Mouse (Mus musculus) spleen, postnatal 14 days (tissue): ENCODE measurements around the gene Rbm20.

Experiments
- DNase-seq, 2 experiments: peaks; one replicate each; pipeline ENCODE4 v3.0.0; 2021 to 2022; ENCODE audit warnings: low spot score in 2 of 2

Rbm20 gene

GRCm38 (mm10) chr19:53671432-53671831, 5.7 kb upstream of the Rbm20 start:
- DNase-seq = no peak

DNA sequence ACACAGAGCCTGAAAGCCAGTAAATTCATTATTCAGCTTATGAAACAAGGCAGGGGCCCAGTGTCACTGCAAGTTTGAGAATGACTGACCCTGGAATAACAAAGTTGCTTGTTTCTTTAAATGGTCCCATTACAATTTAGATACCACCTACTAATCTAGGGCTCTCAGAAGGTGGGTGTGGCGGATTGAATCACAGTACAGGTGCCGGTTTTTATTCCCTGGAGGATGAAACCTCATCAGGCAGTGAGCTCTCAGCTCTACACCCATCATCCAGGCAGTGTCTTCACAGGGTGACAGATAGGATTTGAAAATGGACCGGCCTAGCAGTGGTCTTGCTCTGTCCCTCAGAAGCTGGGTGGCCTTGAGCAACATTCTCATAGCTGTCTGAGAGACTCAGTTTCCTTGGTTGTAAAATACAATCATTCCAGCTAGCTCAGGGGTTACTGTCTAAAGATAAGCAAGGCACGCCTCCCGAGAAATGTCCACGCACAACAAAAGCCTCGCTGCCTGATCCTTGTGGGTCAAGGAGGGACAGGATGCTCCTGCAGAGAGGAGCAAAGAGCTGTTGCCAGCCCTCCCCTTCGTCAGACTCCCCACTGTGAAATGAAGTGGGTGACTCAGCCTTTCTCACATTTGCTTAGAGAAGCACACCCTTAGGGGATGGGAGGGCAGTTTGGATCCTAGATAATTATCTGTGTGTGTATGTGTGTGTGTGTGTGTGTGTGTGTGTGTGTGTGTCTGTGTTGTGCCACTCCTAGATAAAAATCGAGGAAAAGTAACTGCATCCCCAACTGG, 2.8 kb upstream of the Rbm20 start:
- DNase-seq = no peak

GRCm38 (mm10) chr19:53676228-53676627, 878 bp upstream of the Rbm20 start:
- DNase-seq = no peak

DNA sequence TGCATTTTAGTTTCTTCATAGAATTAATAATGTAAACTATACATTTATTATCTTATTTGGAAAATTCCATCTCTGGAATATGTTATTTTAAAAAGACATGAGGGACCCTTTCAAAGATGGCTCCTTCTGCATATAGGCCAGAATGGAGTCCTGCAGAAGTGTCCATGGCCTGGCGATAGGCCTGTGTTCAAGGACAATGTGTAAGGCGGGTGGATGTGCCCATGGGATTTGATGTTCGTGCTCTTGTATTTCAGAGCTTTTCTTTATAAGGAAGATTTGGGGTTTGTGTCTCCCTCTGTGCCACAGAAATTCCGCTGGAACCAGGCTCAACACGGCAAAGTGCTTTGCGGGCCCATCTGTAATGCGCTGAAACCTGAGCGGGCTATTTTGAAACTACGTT, 2.1 kb downstream of the Rbm20 start:
- DNase-seq = no peak

DNA sequence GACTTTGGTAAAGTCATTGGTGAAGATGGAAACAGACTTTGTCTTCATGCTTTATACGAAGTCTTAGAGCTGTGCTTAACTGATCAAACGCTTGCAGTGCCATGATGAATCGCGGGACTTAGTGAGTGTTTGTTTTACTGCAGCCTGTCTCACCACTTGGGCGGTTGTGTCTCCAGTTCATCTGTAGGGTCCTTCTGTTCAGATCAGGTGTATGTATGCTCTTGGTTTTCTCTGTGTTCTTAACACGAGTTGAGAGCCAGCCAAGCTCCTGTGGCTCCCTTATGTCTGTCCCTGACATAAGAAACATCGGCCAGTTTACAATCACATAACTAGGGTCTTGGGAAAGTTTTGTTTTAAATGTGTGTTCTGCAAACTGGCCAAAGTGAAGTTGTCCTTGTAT, 2.9 kb downstream of the Rbm20 start:
- DNase-seq = no peak

GRCm38 (mm10) chr19:53682427-53682826, 5.3 kb downstream of the Rbm20 start:
- DNase-seq = no peak

DNA sequence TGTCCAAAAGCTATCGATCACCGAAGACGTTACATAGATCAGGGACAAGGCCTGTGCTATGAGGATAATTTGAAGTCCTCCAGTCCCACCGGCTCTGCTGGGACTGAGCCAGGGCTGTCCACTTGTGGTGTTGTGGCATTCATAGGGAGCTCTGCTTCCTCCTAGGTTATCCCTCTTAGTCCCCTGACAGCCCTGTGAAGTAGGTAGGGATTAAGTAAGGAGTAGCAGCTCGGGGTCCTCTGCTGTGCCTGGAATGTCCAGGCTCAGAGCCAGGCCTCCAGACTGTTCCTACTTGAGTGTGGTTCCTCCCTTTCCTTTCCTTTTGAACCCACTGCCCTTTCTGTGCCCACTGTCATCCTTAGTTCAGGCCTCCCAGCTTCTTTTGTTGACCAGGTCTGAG, 10.5 kb downstream of the Rbm20 start:
- DNase-seq = no peak

DNA sequence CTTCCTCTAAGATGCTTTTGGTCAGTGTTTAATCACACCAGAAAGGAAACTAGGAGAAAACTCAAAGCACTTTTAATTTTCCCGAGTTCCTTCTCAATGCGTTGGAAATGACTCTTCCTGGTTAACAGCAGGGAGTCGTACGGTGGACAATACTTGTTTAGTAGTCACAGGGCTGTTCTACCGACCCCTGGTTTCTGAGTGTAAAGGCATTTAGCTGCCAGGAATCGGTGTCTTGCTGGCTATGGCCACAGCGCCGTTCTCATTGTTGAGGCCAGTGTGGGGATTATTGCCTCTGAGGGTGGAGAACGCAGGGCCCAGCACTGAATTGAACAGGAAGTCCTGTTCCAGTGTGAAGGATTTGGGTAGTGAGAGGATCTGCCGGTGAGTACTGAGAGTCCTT, 13.7 kb downstream of the Rbm20 start:
- DNase-seq = no peak

DNA sequence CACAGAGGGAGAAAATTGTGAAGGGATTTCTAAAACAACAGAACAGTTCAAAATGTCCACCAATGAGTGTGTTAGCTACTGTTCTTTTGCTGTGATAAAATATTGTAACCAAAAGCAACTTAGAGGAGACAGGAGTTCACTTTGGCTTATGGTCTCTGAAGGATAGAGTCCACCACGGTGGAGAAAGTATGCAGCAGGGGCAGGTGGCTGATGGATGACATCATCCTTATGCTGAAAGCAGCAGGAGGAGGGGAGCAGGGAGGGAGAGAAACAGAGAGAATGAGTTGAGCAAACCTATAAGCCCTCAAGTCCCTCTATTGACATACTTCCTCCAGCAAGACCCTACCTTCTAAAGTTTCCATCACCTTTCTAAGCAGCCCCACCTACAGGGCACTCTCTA, 16.9 kb downstream of the Rbm20 start:
- no peak for DNase-seq

- DNase-seq = no peak
Observed at GRCm38 (mm10) chr19:53696079-53696478, 19.0 kb downstream of the Rbm20 start.

GRCm38 (mm10) chr19:53696655-53697054, 19.5 kb downstream of the Rbm20 start:
- DNase-seq = no peak

DNA sequence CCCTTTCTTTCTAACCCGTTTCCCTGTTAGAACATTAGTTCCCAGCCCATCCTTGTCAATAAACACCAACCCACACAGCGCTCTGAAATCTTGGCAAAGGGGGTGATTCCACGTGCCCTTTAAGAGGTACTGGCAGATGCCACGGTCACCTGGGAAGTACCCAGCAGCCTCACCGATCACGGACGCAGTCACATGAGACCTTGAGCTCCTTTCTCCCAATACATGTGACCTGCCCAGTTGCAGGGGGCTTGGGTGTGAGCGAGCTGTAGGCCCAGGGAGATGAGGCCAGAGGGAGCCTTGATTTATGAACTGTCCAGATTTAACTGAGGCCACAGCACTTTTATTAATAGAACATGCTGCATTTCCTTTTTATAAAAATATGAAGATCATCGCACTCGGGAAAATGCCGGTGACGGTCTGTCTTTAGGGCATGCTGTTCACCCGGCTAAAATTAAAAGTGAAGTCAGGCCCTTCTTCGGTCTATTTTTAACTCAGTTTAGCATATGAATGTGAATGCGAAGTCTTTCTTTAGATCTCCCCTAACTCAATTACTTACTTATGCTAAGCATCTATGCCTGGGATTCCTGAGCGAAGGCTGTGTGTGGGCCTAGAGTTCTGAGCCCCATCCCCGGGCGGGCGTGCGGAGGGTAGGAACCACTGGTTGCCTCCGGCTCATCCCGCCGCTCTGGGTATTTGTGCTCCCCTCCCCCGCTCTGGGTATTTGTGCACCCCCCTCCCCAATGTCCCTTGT, 20.4 kb downstream of the Rbm20 start:
- no peak for DNase-seq

DNA sequence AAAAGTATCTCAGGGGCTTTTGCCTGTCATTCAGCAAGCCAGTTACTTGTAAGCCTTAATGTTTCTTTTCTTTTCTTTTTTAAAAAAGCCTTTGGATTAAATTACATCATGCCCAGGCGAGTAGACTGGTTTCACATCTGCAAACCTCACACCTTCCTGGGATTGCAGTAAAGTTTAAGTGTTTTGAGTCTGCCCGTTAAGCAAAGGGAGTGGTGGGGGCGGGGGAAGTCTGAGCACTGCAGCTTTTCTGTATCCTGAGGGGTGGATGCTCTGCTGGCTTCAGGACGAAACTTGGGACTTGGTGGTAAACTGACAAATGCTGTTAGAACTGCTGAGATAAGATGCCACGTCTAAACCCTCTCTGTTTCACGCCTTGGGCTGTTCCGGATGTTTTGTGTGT, 22.6 kb downstream of the Rbm20 start:
- no peak for DNase-seq

DNA sequence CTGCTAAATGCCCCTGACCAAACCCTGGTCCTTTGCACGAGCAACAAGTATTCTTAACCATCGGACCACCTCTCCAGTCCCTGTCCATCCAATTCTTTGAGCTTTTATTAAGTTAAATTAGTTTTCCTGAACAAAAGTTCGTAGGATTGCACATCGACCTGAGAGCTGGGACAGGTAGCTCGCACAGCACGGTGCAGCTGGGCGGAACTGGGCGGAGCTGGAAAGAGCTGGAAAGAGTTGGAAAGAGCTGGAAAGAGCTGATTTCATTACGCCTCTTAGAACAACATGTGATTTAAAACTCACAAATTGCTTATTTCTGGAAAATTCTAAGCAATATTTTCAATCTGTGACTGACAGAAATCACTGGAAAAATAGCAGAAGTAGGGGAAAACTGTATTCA, 24.3 kb downstream of the Rbm20 start:
- no peak for DNase-seq

DNA sequence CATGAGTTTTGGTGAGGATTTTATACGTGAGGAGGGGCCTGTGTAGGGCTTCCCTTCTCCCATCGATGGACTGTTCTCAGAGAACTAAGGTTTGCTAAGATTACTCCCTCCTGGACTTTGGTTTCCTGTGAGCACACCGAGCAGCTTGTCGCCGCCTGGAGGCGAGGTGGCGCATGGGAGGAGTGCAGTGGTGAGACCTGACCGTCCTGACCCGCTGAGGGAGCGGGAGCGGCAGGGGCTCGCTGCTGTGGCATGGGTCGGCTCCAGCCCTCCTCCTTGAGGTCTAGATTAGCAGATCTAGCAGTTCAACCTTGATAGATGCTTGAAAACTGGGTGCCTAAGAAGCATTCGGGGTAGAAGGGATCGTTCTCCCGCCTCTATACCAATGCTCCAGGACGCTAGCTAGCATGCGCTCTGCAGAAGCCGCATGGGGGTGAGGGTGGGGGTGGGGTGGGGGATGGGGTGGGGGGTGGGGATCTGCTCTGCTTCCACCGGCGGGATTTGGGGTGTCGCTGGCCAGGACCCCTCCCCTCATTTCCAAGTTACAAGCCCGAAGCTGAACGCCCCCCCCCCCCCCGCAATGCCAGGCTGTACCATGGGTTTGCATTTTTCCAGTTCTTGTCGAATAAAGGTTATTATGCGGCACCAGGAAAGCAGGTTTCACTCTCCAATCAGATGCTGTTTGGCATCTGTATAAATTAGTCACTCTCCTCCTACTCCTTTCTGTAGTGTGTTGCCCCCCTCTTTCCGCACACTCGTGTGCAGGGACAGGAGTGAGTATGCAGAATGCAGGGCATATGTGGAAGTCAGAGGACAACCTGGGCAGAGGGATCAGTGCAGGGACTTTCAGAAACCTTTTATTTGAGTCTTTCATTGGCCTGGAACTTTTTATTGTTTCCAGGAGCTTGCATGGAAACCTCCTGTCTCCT, 28.1 kb downstream of the Rbm20 start:
- DNase-seq = peak in 1 of 2 experiments; percentile 32

- DNase-seq = no peak
Observed at GRCm38 (mm10) chr19:53708401-53708800, 31.3 kb downstream of the Rbm20 start.

- no peak for DNase-seq
Observed at GRCm38 (mm10) chr19:53710861-53711260, 33.8 kb downstream of the Rbm20 start.

DNA sequence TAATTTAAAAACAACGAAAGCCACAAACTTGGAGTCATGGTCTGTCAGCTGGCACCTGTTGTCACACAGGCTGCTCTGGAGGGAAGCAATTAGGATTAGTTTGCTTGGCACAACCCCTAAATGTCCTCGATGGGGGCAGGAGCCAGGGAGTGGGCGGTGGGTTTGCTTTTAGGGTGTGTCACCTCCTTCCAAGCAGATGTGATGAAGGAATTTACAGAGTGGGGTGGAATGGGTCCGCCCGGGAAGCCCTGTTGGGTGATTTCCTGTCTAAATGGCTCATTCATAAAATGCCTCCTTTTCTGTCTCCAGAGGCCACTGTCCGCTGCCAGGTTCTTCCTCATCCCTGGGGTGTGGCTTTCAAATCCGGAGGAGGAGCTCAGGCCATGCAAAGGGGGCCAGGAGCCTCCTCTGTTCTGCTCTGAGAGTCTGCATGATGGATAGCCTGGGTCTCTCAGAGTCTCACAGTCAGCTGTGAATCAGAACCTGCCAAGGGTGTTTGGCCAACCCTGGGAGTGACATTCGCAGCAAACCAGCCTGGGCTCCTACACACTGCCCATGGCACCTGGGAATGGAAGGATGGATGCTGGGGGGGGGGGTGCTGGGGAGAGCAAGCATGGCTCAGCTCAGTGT, 34.3 kb downstream of the Rbm20 start:
- no peak for DNase-seq

DNA sequence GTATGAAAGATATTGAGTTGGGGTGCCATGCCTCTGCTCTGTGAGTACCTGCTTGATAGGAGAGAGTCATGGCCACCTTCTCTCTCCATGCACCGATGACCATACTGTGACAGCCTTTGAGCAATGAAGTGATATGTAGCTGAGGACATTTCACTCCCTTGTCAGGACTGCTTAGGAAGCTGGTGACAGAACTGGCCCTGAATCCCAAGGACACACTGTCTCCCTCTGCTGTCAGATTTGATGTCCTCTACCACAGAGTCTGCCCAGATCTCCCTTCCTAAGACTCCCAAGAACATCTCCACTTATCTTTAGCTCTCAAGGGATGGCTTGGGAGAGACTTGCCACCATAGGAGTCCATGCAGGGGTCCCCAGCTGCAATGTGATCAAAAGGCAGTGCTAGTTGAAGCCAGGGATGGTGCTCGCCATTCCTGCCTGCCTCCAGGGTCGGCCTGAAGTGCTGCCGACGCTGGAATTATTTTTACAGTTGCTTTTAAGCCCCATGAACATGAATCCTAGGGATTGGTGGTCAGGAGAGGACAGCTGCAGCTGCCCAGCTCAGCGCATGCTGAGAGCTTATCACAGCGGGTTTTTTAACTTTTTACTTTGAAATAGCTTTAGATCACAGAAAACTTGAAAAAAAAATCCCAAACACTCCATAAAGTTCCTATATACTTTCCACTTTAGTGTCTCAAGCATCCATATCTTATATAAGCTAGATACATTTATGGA, 35.4 kb downstream of the Rbm20 start:
- DNase-seq = no peak

DNA sequence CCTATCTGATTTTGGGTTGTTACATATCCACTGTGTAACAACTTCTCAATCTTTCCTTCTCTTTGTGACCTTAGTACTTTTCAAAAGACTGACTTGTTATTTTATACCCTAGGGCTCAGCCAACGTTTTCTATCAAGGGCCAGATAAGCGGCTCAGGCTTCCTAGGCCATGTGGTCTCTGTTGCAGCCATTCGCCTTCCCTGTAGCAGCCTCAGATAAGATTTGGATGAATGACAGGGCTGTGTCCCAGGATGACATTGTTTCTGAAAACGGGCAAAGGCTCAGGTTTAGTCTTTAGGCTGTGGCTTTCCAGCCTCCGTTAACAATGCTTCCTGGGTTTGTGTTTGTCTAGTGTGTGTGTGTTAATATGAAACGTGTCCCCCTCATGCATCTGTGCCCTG, 36.3 kb downstream of the Rbm20 start:
- no peak for DNase-seq

DNA sequence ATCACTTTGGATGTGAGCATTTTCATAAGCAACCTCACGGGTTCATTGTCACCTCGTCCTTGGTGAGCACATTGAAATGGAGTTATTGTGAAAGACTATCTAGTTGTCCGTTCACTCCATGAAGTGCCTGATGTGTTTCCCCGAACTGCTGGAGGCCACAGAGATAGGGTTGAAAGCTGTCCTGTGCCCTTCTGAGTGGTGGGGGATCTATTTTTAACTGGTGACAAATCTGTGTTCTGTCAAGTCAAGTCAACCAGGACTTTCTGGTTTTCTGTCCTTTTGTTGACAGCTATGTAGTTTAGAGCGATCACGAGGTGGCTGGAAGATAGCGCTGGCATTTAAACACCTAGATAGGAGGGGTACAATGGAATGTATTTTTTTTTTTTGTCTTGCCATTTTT, 39.4 kb downstream of the Rbm20 start:
- no peak for DNase-seq
